Mouse (Mus musculus) neural tube, embryonic 15.5 days (tissue): ENCODE data around the gene Mrps18c. TPM values are rescaled to one million over a fixed set of nuclear protein-coding genes. Genes with fewer than 3 reads are reported as not detected.

Source experiments
- polyA plus RNA-seq: library from polyadenylated mRNA; unstranded; fragments of >200 nt; fragmentation: Nextera tagmentation; extraction: Ambion mirVana; gene quantifications from 2 replicates; pipeline ENCODE4 v1.2.1, GENCODE M21; 2015

Gene Mrps18c
- polyA plus RNA-seq, 1 experiment from 2014 or later = 160 TPM

Other genes with a start within 250 kb of the Mrps18c start
- gene Plac8, start 226.4 kb upstream of the Mrps18c start, polyA plus RNA-seq = 0.78 and 73.0 TPM in 2 replicates
- gene Coq2, start 123.5 kb upstream of the Mrps18c start, polyA plus RNA-seq = 52.7 and 56.9 TPM in 2 replicates
- gene Hpse, start 78.9 kb upstream of the Mrps18c start, polyA plus RNA-seq = 0.74 and 1.8 TPM in 2 replicates
- 14.1 and 19.5 TPM in 2 replicates for gene Helq, start within 50 bp of the Mrps18c start, polyA plus RNA-seq
- 13.5 and 17.1 TPM in 2 replicates for gene Abraxas1, start 22.3 kb downstream of the Mrps18c start, polyA plus RNA-seq
- gene Gpat3, start 47.1 kb downstream of the Mrps18c start, polyA plus RNA-seq = 1.7 and 2.8 TPM in 2 replicates